Mouse (Mus musculus) forebrain, embryonic 11.5 days (tissue): ENCODE measurements around the gene Ubash3a. TPM values are rescaled to one million over a fixed set of nuclear protein-coding genes. Genes with fewer than 3 reads are reported as not detected.

Experiments
- ATAC-seq: fragments of 200-750 bp; cut with Nextera tagmentation; replicated peaks from 2 replicates; pipeline ENCODE4 v1.8.0; 2017; ENCODE audit warnings: moderate TSS enrichment; ENCODE audit not compliant: low FRiP score
- DNase-seq: peaks from one replicate; pipeline ENCODE4 v3.0.0-alpha.2; 2017; ENCODE audit warnings: low spot score
- H3K27ac ChIP-seq: fragments of 300-500 bp; sonication (generic); 2 replicates; pipeline ENCODE4 v1.5.1; 2014; ENCODE audit warnings: low read depth, low read length
- H3K27me3 ChIP-seq: fragments of 300-500 bp; sonication (generic); 2 replicates; pipeline ENCODE4 v1.6.1; 2014; ENCODE audit warnings: mild to moderate bottlenecking, low read length, mixed read lengths; ENCODE audit not compliant: control insufficient read depth, insufficient read depth
- H3K36me3 ChIP-seq: fragments of 300-500 bp; sonication (generic); 2 replicates; pipeline ENCODE4 v1.6.1; 2014; ENCODE audit warnings: mild to moderate bottlenecking, low read length, moderate library complexity, mixed read lengths; ENCODE audit not compliant: control insufficient read depth, insufficient read depth
- H3K4me1 ChIP-seq: fragments of 300-500 bp; sonication (generic); replicated peaks from 2 replicates; pipeline ENCODE4 v1.6.1; 2014; ENCODE audit warnings: low read length, mixed read lengths; ENCODE audit not compliant: control insufficient read depth, insufficient read depth
- H3K4me2 ChIP-seq: fragments of 300-500 bp; sonication (generic); 2 replicates; pipeline ENCODE4 v1.6.1; 2014; ENCODE audit warnings: low read depth, mild to moderate bottlenecking, low read length, moderate library complexity, mixed read lengths; ENCODE audit not compliant: severe bottlenecking
- H3K4me3 ChIP-seq: fragments of 300-500 bp; sonication (generic); 2 replicates; pipeline ENCODE4 v1.5.1; 2014; ENCODE audit warnings: low read depth, low read length
- H3K9ac ChIP-seq: fragments of 300-500 bp; sonication (generic); 2 replicates; pipeline ENCODE4 v1.6.1; 2014; ENCODE audit warnings: low read length
- H3K9me3 ChIP-seq: fragments of 300-500 bp; sonication (generic); 2 replicates; pipeline ENCODE4 v1.6.1; 2016; ENCODE audit warnings: low read length, mixed read lengths; ENCODE audit not compliant: control insufficient read depth
- WGBS: fragments of 180-500 bp; shearing (Covaris S2); extraction: QIAGEN DNeasy Blood & Tissue Kit; methylation state at CpG from one replicate; pipeline ENCODE4 v1.1.7; 2014; 5-methylcytosine and 5-hydroxymethylcytosine counted together
- polyA plus RNA-seq: library from polyadenylated mRNA; unstranded; fragments of >200 nt; fragmentation: Nextera tagmentation; extraction: Ambion mirVana; gene quantifications from 2 replicates; pipeline ENCODE4 v1.2.1, GENCODE M21; 2014

Gene Ubash3a
- polyA plus RNA-seq, 1 experiment from 2014 or later, result 0.79 TPM

DNA sequence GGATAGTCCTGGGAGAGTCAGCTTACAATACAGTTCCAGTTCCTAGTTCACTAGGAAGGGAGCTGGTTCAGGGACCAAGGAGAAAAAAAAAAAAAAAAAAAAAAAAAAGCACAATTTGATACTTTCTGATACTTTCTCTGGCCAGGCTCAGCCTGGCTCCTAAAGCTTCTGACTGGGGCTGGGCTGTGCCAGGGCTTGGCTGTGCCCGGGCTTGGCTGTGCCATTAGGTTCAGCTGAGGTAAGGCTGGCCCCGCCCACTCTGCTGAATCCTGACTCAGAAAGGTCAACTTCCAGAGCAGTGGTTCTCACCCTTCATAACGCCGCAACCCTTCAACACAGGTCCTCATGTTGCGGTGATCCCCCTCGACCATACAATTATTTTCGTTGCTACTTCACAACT, 52.8 kb downstream of the Ubash3a start:
- no peak for ATAC-seq
- H3K9me3 ChIP-seq, result no peaks in the 10 kb centered on the region
- WGBS, result 90% methylated on average over 7 of the region's 7 CpGs

DNA sequence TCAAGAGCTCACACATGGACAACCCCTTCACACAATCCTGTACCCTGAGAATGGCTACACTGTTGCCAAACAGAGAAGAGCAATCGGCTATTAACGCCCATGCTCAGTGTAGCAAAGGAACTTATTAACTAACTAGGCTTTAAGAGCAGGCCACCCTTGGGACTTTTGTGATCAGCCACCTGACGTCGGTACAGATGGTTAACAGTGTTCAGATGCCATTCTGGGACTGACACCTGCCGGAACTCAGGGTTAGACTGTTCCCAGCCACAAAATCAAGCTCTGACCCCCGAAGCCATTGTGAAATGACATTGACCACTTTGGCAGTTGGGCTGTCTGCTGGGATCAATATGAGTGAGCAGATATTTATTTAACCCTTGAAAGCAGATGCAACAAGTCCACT, 53.7 kb downstream of the Ubash3a start:
- WGBS, result 84% methylated on average over 6 of the region's 6 CpGs
- Histone ChIP-seq H3K4me1 (0 out of 2 replicates have a peak, but pooled peaks cover 1% of the 10 kb centered on the region), H3K27me3 (no peaks in the 10 kb centered on the region), H3K4me2 (no peak overlapping the region), H3K36me3 (no peaks in the 10 kb centered on the region), H3K9me3 (no peaks in the 10 kb centered on the region), H3K27ac (no peak overlapping the region), H3K9ac (no peak overlapping the region), H3K4me3 (no peak overlapping the region)
- ATAC-seq, result no peak
- no peak for DNase-seq

More for the DNA sequence above, 52.8 kb downstream of the Ubash3a start:
- no peak overlapping the region for H3K27ac ChIP-seq
- no peak overlapping the region for H3K9ac ChIP-seq
- 0 out of 2 replicates have a peak, but pooled peaks cover 1% of the 10 kb centered on the region for H3K4me1 ChIP-seq
- H3K4me2 ChIP-seq, result no peak overlapping the region
- no peak for DNase-seq
- no peak overlapping the region for H3K4me3 ChIP-seq
- H3K36me3 ChIP-seq, result no peaks in the 10 kb centered on the region
- no peaks in the 10 kb centered on the region for H3K27me3 ChIP-seq

DNA sequence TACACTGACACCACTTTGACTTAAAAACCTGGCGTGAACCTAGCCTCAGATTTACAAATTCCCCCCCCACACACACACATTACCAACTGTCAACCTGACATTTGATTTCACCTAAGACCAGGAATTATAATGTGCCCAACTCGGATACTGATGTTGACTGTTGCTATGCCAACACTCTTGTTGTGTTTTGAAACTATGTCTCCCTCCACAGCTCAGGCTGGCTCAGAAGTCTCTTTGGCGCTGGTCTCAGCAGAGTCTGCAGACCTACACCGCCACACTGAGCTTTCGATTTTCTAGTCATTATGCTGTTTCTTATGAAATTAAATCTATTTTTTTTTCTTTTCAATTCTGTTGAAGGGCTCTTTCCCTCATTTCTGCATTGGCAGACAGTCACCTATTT, 55.0 kb downstream of the Ubash3a start:
- Histone ChIP-seq H3K4me1 (0 out of 2 replicates have a peak, but pooled peaks cover 1% of the 10 kb centered on the region), H3K9me3 (no peaks in the 10 kb centered on the region), H3K27ac (no peak overlapping the region), H3K4me2 (no peak overlapping the region), H3K4me3 (no peak overlapping the region), H3K36me3 (no peaks in the 10 kb centered on the region), H3K27me3 (no peaks in the 10 kb centered on the region), H3K9ac (no peak overlapping the region)
- ATAC-seq (no peak), DNase-seq (no peak)
- WGBS, result 75% methylated on average over 5 of the region's 5 CpGs

DNA sequence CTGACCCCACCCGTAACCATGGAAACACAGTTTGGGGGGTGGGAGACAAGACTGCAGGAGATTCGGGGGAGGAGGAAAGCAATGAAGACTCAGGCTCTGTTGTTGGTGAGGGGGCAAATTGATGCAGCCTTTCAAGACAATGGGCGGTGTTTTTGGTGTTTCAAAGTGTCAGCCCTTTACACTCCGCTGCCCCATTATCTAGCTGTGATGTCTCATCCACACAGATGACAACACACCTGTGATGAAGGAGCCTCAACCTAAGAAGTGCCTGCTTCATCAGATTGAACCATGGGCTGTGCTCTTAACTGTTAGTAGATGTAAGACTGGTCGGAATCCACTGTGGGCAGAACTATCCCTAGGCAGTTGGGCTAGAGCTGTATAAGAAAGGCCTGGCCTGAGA, 56.1 kb downstream of the Ubash3a start:
- H3K9me3 ChIP-seq, result no peaks in the 10 kb centered on the region
- no peak for ATAC-seq
- H3K36me3 ChIP-seq, result no peaks in the 10 kb centered on the region
- H3K9ac ChIP-seq, result no peak overlapping the region
- H3K4me1 ChIP-seq, result 0 out of 2 replicates have a peak, but pooled peaks cover 1% of the 10 kb centered on the region
- no peak overlapping the region for H3K27ac ChIP-seq
- DNase-seq, result no peak
- H3K27me3 ChIP-seq, result no peaks in the 10 kb centered on the region
- 89% methylated on average over 5 of the region's 5 CpGs for WGBS
- H3K4me2 ChIP-seq, result no peak overlapping the region
- H3K4me3 ChIP-seq, result no peak overlapping the region

DNA sequence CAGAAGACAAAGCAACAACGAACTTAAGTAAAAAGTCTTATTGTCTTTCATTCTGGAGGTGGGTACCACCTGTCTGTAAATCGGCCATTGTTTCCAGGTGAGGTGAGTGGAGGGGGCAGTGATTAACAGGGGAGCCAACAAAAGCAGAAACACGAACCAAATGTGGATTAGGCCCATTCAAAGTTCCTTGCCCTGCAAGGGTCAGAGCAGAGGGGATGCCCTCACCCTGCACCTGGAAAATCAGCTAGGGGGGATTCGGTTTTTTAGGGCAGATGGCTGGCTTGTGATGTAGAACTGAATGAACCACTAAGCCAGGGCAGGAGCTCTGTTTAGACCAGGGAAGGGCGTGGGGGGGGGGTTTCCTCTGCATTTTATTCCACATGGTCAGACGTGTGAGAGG, 56.7 kb downstream of the Ubash3a start:
- Histone ChIP-seq H3K27me3 (no peaks in the 10 kb centered on the region), H3K27ac (no peak overlapping the region), H3K9ac (no peak overlapping the region), H3K36me3 (no peaks in the 10 kb centered on the region), H3K4me1 (0 out of 2 replicates have a peak, but pooled peaks cover 1% of the 10 kb centered on the region), H3K4me2 (no peak overlapping the region), H3K9me3 (no peaks in the 10 kb centered on the region), H3K4me3 (no peak overlapping the region)
- ATAC-seq (no peak), DNase-seq (no peak)
- WGBS, result 41% methylated on average over 6 of the region's 6 CpGs

DNA sequence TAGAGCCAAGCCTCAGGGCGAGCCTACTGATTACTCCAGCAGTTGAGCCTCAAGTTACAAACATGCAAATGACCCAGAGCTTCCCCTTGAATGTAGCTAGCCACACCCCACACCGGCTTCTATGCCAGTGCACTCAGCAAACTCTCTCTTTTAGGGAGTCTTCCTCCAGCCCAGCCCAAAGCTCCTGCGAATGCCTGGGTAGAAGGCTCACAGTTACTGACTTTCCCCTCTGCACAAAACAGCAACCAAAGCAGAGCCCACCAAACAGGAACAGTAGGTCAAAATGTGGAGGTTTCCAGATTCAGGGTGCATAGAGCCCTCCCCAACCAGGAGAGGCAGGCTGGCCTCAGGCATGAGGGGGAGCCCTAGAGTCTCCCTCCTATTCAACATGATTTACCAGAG, 57.5 kb downstream of the Ubash3a start:
- ATAC-seq (no peak), DNase-seq (no peak)
- Histone ChIP-seq H3K27me3 (no peaks in the 10 kb centered on the region), H3K36me3 (no peaks in the 10 kb centered on the region), H3K9ac (no peak overlapping the region), H3K4me1 (0 out of 2 replicates have a peak, but pooled peaks cover 1% of the 10 kb centered on the region), H3K27ac (no peak overlapping the region), H3K9me3 (no peaks in the 10 kb centered on the region), H3K4me2 (no peak overlapping the region), H3K4me3 (no peak overlapping the region)
- WGBS, result 14% methylated on average over 3 of the region's 3 CpGs

DNA sequence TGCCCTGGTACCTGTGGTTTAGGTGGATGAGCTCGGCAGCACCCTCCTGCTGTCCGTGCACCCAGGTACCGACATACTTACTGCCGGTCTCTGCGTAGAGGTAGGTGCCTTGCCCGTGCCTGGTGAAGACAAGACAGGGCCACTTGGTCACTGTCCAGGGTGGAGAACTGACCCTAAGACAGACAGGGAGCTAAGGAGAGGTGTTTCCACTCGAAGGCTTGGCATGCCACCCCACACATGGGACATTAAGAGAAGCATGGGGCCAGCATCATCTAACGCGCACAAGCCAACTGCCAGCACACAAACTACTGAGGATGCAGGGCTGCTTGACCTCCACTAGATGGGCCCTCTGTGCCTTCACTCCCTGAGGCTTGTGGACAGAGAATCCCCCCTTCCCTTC, 58.2 kb downstream of the Ubash3a start:
- no peak overlapping the region for H3K9ac ChIP-seq
- 93% methylated on average over 9 of the region's 9 CpGs for WGBS
- ATAC-seq, result no peak
- H3K4me2 ChIP-seq, result no peak overlapping the region
- H3K9me3 ChIP-seq, result no peaks in the 10 kb centered on the region
- no peaks in the 10 kb centered on the region for H3K27me3 ChIP-seq
- H3K4me1 ChIP-seq, result 0 out of 2 replicates have a peak, but pooled peaks cover 1% of the 10 kb centered on the region
- no peaks in the 10 kb centered on the region for H3K36me3 ChIP-seq
- DNase-seq, result no peak
- no peak overlapping the region for H3K27ac ChIP-seq
- H3K4me3 ChIP-seq, result no peak overlapping the region

DNA sequence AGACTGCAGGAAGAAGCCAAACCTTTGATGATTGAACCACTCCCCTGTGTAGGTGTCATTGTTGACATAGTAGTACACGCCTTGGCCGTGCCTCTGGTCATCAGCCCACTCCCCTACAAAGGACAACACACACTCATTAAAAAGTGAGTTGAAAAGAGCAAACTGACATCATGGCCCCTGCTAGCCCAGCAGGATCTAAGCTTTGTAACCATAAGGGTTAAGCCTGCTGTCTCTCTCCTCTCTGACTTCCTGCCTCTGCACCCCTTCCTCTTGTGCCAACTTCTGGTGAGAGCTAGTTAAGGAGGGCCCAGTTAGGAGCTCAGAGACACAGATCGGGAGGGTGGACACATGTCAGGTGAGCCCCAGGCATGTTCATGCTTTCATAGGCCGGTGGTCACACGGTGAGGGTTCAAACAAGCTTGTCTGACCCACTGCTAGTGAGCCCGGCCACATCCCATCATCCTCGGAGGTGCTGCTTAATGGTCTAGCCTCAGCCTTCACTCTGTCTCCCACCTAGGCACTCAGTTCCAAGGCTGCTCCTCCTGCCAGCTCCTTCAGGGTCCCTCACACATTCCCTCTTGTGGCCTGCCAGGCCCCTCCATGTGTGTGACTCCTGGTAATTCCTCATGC, 58.8 kb downstream of the Ubash3a start:
- DNase-seq (no peak), ATAC-seq (no peak)
- no peaks in the 10 kb centered on the region for H3K36me3 ChIP-seq
- 89% methylated on average over 7 of the region's 7 CpGs for WGBS
- H3K9me3 ChIP-seq, result no peaks in the 10 kb centered on the region
- H3K4me1 ChIP-seq, result 0 out of 2 replicates have a peak, but pooled peaks cover 1% of the 10 kb centered on the region
- H3K27me3 ChIP-seq, result no peaks in the 10 kb centered on the region
- no peak overlapping the region for H3K4me3 ChIP-seq
- no peak overlapping the region for H3K27ac ChIP-seq
- H3K4me2 ChIP-seq, result no peak overlapping the region
- no peak overlapping the region for H3K9ac ChIP-seq

DNA sequence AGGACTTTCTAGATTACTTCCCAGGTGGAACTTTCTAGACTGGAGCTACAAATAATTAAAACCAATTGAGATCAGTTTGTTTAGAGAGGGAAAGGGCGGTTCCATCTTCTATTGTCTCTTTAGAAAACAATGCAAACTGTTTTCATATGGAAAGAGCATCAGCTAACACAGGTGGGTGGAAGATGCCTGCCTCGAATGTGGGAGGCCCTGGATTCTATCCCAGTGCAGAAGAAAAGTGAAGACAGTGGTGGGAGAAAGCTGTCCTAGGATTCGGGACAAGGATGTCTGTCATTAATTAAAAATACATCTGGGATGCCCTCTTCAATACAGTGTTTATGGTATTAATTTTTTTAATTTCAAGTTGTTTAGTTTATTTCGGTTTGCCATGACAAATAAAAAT, 59.5 kb downstream of the Ubash3a start:
- WGBS, result 77% methylated on average over 4 of the region's 4 CpGs
- Histone ChIP-seq H3K4me2 (no peak overlapping the region), H3K9ac (no peak overlapping the region), H3K27ac (no peak overlapping the region), H3K4me3 (no peak overlapping the region), H3K4me1 (0 out of 2 replicates have a peak, but pooled peaks cover 1% of the 10 kb centered on the region), H3K27me3 (no peaks in the 10 kb centered on the region), H3K9me3 (no peaks in the 10 kb centered on the region), H3K36me3 (no peaks in the 10 kb centered on the region)
- ATAC-seq (no peak), DNase-seq (no peak)
